Mouse (Mus musculus): Measurements from ENCODE around the gene Becn1. TPM values are rescaled to one million over a fixed set of nuclear protein-coding genes. Genes with fewer than 3 reads are reported as not detected.
A peak's percentile ranks its signal among the peaks of the same experiment; 100 is the strongest.

Becn1 gene
- polyA plus RNA-seq, 1 experiment from 2014 or later: 158 TPM

DNA sequence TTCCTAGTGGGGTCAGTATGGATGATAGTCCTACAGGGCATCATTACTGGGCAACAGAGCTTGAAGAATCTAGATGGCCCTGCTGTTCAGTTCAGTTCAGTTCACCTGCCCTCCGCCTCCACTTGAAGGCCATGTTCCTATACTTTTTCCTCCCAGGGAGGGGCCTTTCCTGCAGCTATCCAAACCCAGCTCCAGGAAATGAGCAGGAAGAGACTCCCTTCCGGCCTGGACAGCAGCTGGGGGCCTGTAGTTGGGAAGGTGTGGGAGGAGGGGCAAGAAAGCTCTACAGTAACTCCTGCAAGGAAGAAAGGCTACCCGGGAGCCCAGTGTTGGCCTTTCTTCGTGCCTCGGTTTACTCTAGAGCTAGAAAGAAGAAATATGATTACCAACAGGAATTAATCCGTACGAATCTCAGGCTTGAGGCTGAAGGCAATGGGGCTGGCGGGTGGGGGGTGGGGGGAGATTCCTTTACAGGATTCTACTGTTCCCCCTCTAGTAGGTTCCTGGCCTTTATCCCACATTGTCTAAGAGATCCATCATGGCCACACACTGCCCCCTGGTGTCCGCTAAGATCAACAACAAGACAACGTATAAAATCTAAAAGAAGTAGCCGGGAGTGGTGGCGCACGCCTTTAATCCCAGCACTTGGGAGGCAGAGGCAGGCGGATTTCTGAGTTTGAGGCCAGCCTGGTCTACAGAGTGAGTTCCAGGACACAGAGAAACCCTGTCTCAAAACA lies 53.7 kb downstream of the Becn1 start:
- ATAC-seq (replicated peaks; ENCODE audit: insufficient number of reproducible peaks, low FRiP score, low TSS enrichment, low read depth) (no peak), DNase-seq (ENCODE audit: low spot score) (peak; percentile 77)
- H3K4me2 ChIP-seq (ENCODE audit: low read depth, low read length): no peak overlapping the region
- H3K27ac ChIP-seq (replicated peaks; ENCODE audit: low read depth, low read length): no peak overlapping the region
- no peak overlapping the region for H3K9ac ChIP-seq (replicated peaks; ENCODE audit: low read length)
- no peaks in the 10 kb centered on the region for H3K9me3 ChIP-seq (replicated peaks; ENCODE audit: control insufficient read depth, low read length)
- H3K4me1 ChIP-seq (ENCODE audit: control insufficient read depth, insufficient read depth, low read length): peaks cover 3% of the 10 kb centered on the region; the same call in 1 of the 2 replicates
- peaks cover 7% of the 10 kb centered on the region; the same call in 1 of the 2 replicates for H3K27me3 ChIP-seq (ENCODE audit: control insufficient read depth, insufficient read depth, low read length)
- WGBS: 30% methylated on average over 14 of the region's 14 CpGs
- no peak overlapping the region for H3K4me3 ChIP-seq (ENCODE audit: low read depth, low read length)
- H3K36me3 ChIP-seq (replicated peaks; ENCODE audit: control insufficient read depth, insufficient read depth, low read depth, low read length): no peaks in the 10 kb centered on the region

DNA sequence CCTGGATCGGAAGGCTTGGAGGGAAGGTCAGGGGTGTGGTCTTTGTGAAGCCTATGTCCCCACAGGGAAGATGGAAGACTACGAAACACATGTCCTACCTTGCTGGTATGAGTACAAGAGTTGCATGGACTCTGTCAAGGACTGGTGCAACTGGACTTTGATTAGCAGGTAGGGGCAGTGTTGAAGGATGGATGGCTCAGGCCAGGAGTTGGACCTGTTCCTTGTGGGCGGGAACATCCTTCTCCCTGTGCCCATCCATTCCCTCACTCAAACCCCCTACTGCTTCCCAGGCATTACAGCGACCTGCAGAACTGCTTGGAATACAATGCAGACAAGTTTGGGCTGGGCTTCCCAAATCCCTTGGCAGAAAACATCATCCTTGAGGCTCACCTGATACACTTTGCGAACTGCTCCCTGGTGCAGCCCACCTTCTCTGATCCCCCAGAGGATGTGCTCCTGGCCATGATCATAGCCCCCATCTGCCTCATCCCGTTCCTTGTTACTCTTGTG lies 54.5 kb downstream of the Becn1 start:
- no peak overlapping the region for H3K4me3 ChIP-seq (ENCODE audit: low read depth, low read length)

DNA sequence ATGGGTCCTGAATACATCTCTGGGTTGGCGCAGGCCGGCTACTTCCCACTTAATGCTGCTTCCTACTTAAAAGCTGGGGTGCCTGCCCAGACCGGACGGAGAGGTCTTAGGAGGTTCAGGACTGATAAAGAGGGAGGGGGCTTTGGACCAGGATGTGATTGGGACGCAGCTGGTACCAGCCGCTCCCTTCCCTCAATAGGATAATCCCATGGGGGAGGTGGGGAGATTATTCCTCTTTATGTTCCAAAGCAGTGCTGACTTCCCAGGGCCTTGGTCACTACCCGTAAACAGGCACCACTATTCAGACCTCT lies 55.4 kb downstream of the Becn1 start:
- peak overlapping the region; percentile 62 for H3K4me3 ChIP-seq (ENCODE audit: low read depth, low read length)
- peaks cover 7% of the 10 kb centered on the region; the same call in 1 of the 2 replicates for H3K27me3 ChIP-seq (ENCODE audit: control insufficient read depth, insufficient read depth, low read length)
- H3K9ac ChIP-seq (replicated peaks; ENCODE audit: low read length): peak overlapping the region; percentile 77
- 5% methylated on average over 7 of the region's 7 CpGs for WGBS
- H3K36me3 ChIP-seq (replicated peaks; ENCODE audit: control insufficient read depth, insufficient read depth, low read depth, low read length): no peaks in the 10 kb centered on the region
- no peak for DNase-seq (ENCODE audit: low spot score)
- peak overlapping the region; percentile 99 for H3K4me2 ChIP-seq (ENCODE audit: low read depth, low read length)
- no peak for ATAC-seq (replicated peaks; ENCODE audit: insufficient number of reproducible peaks, low FRiP score, low TSS enrichment, low read depth)
- H3K9me3 ChIP-seq (replicated peaks; ENCODE audit: control insufficient read depth, low read length): no peaks in the 10 kb centered on the region
- peaks cover 3% of the 10 kb centered on the region; the same call in 1 of the 2 replicates for H3K4me1 ChIP-seq (ENCODE audit: control insufficient read depth, insufficient read depth, low read length)
- peak overlapping the region; percentile 47; the same call in 1 of the 2 replicates for H3K27ac ChIP-seq (replicated peaks; ENCODE audit: low read depth, low read length)

More for the DNA sequence above, 54.5 kb downstream of the Becn1 start:
- no peaks in the 10 kb centered on the region for H3K36me3 ChIP-seq (replicated peaks; ENCODE audit: control insufficient read depth, insufficient read depth, low read depth, low read length)
- H3K4me1 ChIP-seq (ENCODE audit: control insufficient read depth, insufficient read depth, low read length): peaks cover 3% of the 10 kb centered on the region; the same call in 1 of the 2 replicates
- 84% methylated on average over 6 of the region's 6 CpGs for WGBS
- no peak for ATAC-seq (replicated peaks; ENCODE audit: insufficient number of reproducible peaks, low FRiP score, low TSS enrichment, low read depth)
- no peaks in the 10 kb centered on the region for H3K9me3 ChIP-seq (replicated peaks; ENCODE audit: control insufficient read depth, low read length)
- no peak overlapping the region for H3K9ac ChIP-seq (replicated peaks; ENCODE audit: low read length)
- H3K27me3 ChIP-seq (ENCODE audit: control insufficient read depth, insufficient read depth, low read length): peaks cover 7% of the 10 kb centered on the region; the same call in 1 of the 2 replicates
- no peak for DNase-seq (ENCODE audit: low spot score)
- H3K27ac ChIP-seq (replicated peaks; ENCODE audit: low read depth, low read length): no peak overlapping the region
- no peak overlapping the region for H3K4me2 ChIP-seq (ENCODE audit: low read depth, low read length)

DNA sequence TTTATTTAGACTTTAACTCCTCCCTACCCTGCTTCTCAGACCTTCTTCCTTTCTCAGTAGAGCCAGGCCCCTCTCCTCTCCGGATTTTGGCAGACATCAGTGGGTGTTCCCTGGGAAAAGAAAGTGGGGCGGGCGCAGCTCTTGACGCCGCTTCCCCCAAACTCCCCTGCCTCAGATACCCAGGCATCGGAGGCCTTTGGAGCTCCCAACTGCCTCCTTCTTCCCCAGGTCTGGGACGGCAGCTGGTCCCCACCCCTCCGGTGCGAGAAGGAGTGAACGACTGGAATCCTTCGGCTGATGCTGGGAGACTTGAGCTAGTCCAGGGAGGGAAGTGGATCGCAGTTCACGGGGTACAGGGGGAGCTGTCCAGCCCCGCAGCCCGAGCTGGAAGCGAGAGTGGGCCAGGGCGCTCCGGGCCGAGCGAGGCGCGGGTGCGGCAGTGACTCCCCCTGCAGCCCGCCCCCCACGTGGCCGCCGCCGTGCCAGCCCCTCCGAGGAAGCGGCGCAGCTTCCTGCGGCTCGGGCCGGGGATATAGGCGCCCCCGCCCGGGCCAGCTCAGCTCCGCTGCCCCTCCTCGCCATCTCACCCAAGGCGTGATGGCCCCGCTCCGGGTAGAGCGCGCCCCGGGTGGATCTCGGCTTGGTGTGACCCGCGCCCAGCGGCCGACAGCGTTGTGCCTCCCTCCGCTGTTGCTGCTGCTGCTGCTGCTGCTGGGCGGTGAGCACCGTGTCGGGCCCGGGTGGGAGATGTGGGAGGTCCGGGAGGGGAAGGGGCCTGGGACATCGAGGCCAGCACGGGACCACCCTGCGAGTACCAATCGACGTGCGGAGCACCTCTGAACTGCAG lies 56.0 kb downstream of the Becn1 start, which contains the start of gene Ramp2:
Gene Ramp2 (plus strand): TSS at position 174 of the 847 bp plus-strand sequence.
- DNase-seq (ENCODE audit: low spot score): peak; percentile 61
- H3K36me3 ChIP-seq (replicated peaks; ENCODE audit: control insufficient read depth, insufficient read depth, low read depth, low read length): no peaks in the 10 kb centered on the region
- WGBS: under 1% methylated on average over 57 of the region's 63 CpGs
- ATAC-seq (replicated peaks; ENCODE audit: insufficient number of reproducible peaks, low FRiP score, low TSS enrichment, low read depth): peak; percentile 71
- H3K9me3 ChIP-seq (replicated peaks; ENCODE audit: control insufficient read depth, low read length): no peaks in the 10 kb centered on the region
- H3K9ac ChIP-seq (replicated peaks; ENCODE audit: low read length): peak within 1 kb of the TSS; percentile 77
- peaks cover 3% of the 10 kb centered on the region; the same call in 1 of the 2 replicates for H3K4me1 ChIP-seq (ENCODE audit: control insufficient read depth, insufficient read depth, low read length)
- H3K4me2 ChIP-seq (ENCODE audit: low read depth, low read length): peak within 1 kb of the TSS; percentile 99
- peak within 1 kb of the TSS; percentile 62 for H3K4me3 ChIP-seq (ENCODE audit: low read depth, low read length)
- peaks cover 7% of the 10 kb centered on the region; the same call in 1 of the 2 replicates for H3K27me3 ChIP-seq (ENCODE audit: control insufficient read depth, insufficient read depth, low read length)
- peak within 1 kb of the TSS; percentile 47 for H3K27ac ChIP-seq (replicated peaks; ENCODE audit: low read depth, low read length)

DNA sequence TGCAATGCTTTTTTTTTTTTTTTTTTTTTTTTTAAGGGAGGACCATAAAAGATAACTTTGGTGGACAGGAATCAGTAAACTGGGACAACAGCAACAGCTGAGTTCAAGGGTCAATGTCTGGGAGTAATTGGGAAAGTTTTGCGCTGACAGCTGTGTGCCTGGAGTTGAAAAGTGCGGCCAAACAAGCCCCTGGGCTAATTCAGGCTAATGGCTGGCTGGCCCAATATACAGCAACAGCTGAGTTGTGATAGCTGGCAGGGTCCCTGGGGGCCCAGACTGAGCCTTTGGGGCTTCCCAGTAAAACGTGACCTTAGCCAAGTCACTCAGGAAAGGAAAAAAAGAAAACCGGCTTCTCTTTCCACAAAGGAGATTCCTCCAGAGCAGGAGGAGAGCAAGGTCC lies 57.0 kb downstream of the Becn1 start:
- H3K4me2 ChIP-seq (ENCODE audit: low read depth, low read length): no peak overlapping the region; the same call in 1 of the 2 replicates
- no peak overlapping the region for H3K4me3 ChIP-seq (ENCODE audit: low read depth, low read length)
- peaks cover 3% of the 10 kb centered on the region; the same call in 1 of the 2 replicates for H3K4me1 ChIP-seq (ENCODE audit: control insufficient read depth, insufficient read depth, low read length)
- no peak overlapping the region for H3K27ac ChIP-seq (replicated peaks; ENCODE audit: low read depth, low read length)
- no peaks in the 10 kb centered on the region for H3K9me3 ChIP-seq (replicated peaks; ENCODE audit: control insufficient read depth, low read length)
- ATAC-seq (replicated peaks; ENCODE audit: insufficient number of reproducible peaks, low FRiP score, low TSS enrichment, low read depth) (no peak), DNase-seq (ENCODE audit: low spot score) (peak; percentile 75)
- no peak overlapping the region for H3K9ac ChIP-seq (replicated peaks; ENCODE audit: low read length)
- WGBS: 6% methylated on average over 4 of the region's 4 CpGs
- peaks cover 7% of the 10 kb centered on the region; the same call in 1 of the 2 replicates for H3K27me3 ChIP-seq (ENCODE audit: control insufficient read depth, insufficient read depth, low read length)
- no peaks in the 10 kb centered on the region for H3K36me3 ChIP-seq (replicated peaks; ENCODE audit: control insufficient read depth, insufficient read depth, low read depth, low read length)

DNA sequence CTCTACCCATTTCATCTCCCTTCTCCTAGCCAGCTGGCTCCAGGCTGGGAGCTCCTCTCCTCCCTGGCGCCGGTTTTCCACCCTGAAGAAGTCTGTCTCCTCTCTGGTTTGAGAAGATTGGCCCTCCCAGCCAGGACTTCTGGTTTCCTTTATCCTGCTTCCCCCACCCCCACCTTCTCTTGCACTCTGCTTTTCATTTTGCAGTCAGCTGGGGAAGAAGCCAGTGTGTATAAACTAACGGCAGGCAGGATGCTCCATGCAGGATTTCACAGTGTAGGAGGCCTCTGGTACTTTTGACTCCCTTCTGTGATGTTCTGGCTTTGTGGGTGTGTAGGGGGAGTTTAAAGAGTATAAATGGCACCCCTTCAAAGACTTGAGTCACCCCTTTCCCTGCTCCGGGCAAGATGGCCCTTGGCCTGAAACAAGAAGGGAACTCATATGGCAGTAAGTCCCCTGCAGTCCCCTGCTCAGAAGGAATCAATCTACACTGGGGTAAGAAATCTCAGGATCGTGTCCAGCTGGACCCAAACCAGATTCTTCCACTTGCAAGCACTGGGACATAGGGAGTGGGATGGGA lies 63.9 kb downstream of the Becn1 start:
- DNase-seq (ENCODE audit: low spot score) (peak; percentile 64), ATAC-seq (replicated peaks; ENCODE audit: insufficient number of reproducible peaks, low FRiP score, low TSS enrichment, low read depth) (no peak)
- no peaks in the 10 kb centered on the region for H3K4me1 ChIP-seq (ENCODE audit: control insufficient read depth, insufficient read depth, low read length)
- H3K9ac ChIP-seq (replicated peaks; ENCODE audit: low read length): peak overlapping the region; percentile 7; the same call in 1 of the 2 replicates
- WGBS: 34% methylated on average over 5 of the region's 5 CpGs
- peak overlapping the region; percentile 43; the same call in 1 of the 2 replicates for H3K27ac ChIP-seq (replicated peaks; ENCODE audit: low read depth, low read length)
- H3K4me2 ChIP-seq (ENCODE audit: low read depth, low read length): no peak overlapping the region
- no peaks in the 10 kb centered on the region for H3K9me3 ChIP-seq (replicated peaks; ENCODE audit: control insufficient read depth, low read length)
- H3K36me3 ChIP-seq (replicated peaks; ENCODE audit: control insufficient read depth, insufficient read depth, low read depth, low read length): no peaks in the 10 kb centered on the region
- H3K27me3 ChIP-seq (ENCODE audit: control insufficient read depth, insufficient read depth, low read length): no peaks in the 10 kb centered on the region
- no peak overlapping the region for H3K4me3 ChIP-seq (ENCODE audit: low read depth, low read length)

DNA sequence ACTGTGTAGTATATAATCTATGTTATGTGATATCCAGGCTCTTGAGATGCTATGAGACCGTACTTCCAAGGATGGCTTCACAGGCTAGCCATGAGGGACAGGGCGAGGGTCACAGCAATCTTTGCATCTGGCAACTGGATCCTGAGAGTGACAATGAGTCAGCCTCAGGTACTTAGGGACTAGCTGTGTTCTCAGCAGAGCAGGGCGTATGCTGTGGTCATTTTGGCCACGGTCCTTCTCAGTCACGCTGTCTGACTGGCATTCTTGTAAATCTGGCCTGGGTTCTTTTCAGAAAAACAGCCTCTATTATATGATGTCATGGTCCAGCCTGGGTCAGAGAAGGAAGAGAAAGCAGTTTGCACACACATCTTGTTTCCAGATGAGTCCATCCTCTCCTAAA lies 65.3 kb downstream of the Becn1 start:
- Histone ChIP-seq H3K4me1 (ENCODE audit: control insufficient read depth, insufficient read depth, low read length) (no peaks in the 10 kb centered on the region), H3K36me3 (replicated peaks; ENCODE audit: control insufficient read depth, insufficient read depth, low read depth, low read length) (no peaks in the 10 kb centered on the region), H3K9me3 (replicated peaks; ENCODE audit: control insufficient read depth, low read length) (no peaks in the 10 kb centered on the region), H3K4me3 (ENCODE audit: low read depth, low read length) (no peak overlapping the region), H3K9ac (replicated peaks; ENCODE audit: low read length) (no peak overlapping the region), H3K4me2 (ENCODE audit: low read depth, low read length) (no peak overlapping the region), H3K27me3 (ENCODE audit: control insufficient read depth, insufficient read depth, low read length) (no peaks in the 10 kb centered on the region), H3K27ac (replicated peaks; ENCODE audit: low read depth, low read length) (no peak overlapping the region)
- WGBS: 93% methylated on average over 5 of the region's 5 CpGs
- DNase-seq (ENCODE audit: low spot score): no peak
- no peak for ATAC-seq (replicated peaks; ENCODE audit: insufficient number of reproducible peaks, low FRiP score, low TSS enrichment, low read depth)
